Mouse (Mus musculus) neutrophil, adult 83 days (primary cell): ENCODE data around the gene Gm10644. TPM values are rescaled to one million over a fixed set of nuclear protein-coding genes. Genes with fewer than 3 reads are reported as not detected.

Source experiments
- total RNA-seq, 2 experiments: library from RNA; stranded (reverse); gene quantifications; one replicate each; pipeline ENCODE4 v1.2.4; 2023

Gm10644 gene
- under 1 TPM; 0.11 to 0.13 TPM for total RNA-seq

DNA sequence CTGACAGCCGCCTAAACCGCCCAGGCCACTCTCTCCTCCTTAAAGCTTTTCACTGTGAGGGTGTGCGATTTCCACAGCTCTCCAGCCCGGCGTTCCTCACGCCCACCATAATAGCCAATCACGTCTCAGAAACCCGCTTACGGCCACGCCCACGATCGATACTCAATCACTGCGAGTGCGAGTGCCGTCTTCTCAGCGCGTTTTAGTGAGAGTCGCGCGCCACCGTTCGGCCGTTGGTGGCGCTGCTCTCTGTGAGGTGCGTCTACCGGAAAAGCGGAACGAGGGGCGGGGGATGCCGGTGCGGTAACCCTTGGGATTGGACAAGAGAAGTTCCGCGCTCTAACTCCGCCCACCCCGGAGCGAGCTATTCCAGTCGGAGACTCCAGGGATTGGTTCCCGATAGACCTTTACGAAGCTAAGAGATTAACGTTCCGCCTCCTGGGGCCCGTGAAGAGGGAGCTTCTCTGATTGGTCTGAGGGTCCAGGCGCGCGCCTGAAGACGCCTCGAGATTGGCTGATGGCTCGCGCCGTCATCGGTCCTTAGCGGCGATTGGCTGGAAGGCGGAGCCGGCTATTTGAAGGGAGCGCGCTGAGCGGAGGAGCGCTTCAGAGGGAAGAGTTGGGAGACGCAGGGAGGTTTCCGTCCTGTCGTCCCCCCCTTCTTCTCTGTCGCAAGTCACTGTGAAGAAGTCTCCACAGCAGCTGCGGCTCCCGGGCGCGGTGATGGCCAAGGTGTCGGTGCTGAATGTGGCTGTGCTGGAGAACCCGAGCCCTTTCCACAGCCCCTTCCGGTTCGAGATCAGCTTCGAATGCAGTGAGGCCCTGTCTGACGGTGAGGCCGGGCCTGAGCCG lies at the start of gene Gm10644, which contains the start of gene Asf1b:
Gene Gm10644, minus strand, starts transcription at position 100 of the 852 bp plus-strand sequence.
Gene Asf1b, plus strand, starts transcription at position 402 of the 852 bp plus-strand sequence.

DNA sequence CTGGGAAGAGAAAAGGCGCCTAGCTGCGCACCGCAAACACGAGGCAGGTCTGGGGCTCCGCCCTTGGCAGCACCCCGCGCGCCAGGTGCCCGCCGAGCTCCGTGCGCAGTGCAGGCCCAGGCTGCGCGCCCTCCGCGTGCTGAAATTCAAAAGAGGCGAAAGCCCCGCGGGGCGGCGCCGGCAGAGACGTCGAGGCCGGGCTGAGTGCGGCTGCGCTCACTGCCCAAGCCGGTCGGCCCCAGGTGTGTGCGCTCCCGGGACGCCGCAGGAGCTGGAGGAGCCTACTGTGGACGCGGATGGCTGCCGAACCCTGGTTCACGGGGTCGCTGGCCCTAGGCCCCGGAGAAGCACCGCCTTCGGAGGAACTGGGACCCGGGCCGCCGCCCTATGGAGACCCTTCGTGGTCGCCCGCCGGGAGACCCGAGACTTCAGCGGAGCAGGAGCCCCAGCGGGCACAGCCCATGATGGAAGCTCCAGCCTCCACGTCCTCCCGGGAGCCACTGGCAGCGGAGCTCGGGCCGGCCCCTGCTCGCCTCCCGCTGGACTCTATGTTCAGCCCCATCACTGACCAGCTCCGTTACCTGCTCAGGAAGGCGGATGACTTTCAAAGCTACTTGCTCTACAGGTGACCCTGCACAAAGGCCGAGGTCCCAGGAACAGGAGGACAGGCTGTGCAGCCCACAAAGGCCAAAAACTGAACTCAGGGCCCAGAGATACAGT lies 46.4 kb upstream of the Gm10644 start, which contains the start of gene 1700067K01Rik:
Gene 1700067K01Rik, plus strand, starts transcription at position 222 of the 720 bp plus-strand sequence.

DNA sequence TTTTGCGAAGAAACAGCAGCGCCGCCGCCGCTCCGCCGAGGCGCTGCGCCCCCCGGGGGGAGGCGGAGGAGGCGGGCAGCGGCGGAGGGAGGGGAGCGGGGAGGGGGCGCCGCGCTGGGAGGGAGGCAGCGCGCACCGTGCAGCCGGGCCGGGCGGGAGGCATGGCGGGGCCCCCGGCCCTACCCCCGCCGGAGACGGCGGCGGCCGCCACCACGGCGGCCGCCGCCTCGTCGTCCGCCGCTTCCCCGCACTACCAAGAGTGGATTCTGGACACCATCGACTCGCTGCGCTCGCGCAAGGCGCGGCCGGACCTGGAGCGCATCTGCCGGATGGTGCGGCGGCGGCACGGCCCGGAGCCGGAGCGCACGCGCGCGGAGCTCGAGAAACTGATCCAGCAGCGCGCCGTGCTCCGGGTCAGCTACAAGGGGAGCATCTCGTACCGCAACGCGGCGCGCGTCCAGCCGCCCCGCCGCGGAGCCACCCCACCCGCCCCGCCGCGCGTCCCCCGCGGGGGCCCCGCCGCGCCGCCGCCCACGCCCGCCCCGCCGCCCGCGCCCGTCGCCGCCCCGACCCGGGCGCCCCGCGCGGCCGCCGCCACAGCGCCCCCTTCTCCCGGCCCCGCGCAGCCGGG lies 42.6 kb upstream of the Gm10644 start, which contains the start of gene Samd1:
Gene Samd1, plus strand, starts transcription at position 162 of the 631 bp plus-strand sequence.

DNA sequence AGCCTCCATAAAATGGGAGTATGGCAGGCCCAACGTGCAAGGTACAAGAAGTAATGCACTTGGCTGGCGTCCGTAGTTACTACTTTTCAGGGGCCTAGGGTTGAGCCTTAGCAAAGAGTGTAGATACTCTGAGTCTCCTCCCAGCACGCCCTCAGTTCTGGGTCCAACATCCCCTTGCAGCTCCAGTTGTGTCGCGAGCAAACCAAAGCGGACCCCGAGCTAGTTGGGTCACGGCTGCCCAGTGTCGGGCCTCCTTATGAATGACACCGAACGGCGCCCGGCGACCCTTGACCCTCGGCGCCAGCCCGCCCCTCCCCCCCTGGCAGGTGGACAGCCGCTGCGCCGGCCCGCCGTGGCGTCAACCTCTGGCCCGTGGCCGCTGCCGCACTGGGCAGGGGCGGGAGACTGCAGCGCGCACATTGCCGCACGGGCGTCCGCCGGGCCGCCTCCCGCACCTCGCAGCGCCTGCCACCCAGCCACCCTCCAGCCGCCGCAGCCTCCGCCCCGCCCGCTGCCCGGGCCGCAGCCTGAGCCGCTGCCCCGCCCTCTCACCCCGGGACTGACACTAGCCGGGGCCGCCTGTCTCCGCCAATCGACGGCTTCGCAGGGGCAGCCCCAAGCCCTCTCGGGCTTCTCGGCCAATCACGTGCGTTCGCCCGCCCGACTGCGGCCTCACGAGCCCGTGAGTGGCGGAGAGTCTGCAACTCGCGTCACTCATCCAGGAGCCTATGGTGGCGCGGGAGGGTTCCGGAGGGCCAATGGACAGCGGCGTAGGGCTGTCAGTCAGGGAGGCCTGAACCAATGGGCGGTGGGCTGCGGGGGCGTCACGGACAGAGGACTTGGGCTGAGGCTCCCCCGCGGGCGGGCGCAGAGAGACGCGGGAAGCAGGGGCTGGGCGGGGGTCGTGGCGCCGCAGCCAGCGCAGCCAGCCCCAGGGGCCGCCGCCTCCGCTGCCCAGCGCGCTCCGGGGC lies 17.4 kb upstream of the Gm10644 start, which contains the start of gene Prkaca:
Gene Prkaca, plus strand, starts transcription at position 844 of the 971 bp plus-strand sequence.

DNA sequence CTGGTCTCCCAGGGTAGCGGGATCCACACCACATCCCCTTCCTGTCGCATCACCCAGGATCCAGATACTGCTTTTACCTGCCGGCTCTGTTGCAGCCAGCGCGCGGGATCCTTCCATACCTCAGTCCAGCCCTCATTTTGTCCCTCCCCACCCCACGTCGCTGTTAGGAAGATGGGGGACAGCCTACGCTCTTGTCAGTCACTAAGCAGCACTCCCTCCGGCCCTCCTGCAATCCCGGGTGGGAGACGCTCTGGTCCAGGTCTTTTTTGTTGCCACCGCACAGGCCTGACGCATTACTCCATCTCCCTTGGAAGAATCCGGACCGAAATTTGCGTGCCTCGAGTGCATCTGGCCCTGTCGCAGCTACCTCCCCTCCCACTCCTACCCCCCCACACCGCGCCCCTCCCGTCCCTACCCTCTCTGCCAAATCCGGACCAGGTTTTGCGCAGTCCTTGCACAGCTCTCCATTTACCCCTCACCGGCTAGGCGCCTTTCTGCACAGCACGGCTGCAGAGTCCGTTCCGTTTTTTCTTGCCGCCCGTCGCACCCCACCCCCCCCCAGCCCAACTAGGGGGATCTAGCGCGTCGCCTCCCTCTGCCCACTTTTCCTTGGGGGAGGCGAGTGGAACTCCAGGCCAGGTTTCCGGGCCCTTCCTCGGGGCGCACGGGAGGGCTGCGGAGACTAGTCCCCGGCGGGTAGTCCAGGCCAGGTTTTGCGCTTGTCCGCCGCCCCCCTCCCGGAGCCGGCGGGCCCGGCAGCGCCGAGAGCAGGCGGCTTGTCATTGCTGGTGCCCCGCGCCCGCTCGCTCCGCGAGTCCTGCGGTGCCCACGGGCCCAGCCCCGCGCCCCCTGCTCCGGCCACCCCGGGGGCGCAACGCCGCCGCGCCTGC lies 55.4 kb downstream of the Gm10644 start, which contains the start of gene Adgrl1:
Gene Adgrl1, plus strand, starts transcription at position 743 of the 890 bp plus-strand sequence.

Other genes with a start within 250 kb of the Gm10644 start
- 10 to 100 TPM; 47.8 to 60.4 TPM for gene Ddx39, start 240.0 kb downstream of the Gm10644 start, total RNA-seq
- gene Adgre5, start 213.9 kb downstream of the Gm10644 start, total RNA-seq: 100 to 1,000 TPM; 501 to 540 TPM
- 1 to 10 TPM; 3.1 to 4.0 TPM for gene Adgrl1, start 55.1 kb downstream of the Gm10644 start, total RNA-seq
- 10 to 100 TPM; 52.1 to 60.7 TPM for gene Asf1b, start 302 bp upstream of the Gm10644 start, total RNA-seq
- gene Prkaca, start 17.8 kb upstream of the Gm10644 start, total RNA-seq: 10 to 100 TPM; 35.6 to 37.1 TPM
- gene Samd1, start 42.5 kb upstream of the Gm10644 start, total RNA-seq: 10 to 100 TPM; 46.0 to 50.1 TPM
- gene 1700067K01Rik, start 46.3 kb upstream of the Gm10644 start, total RNA-seq: under 1 TPM; 0.42 to 0.79 TPM
- not detected for gene 2210011C24Rik, start 57.0 kb upstream of the Gm10644 start, total RNA-seq
- not detected for gene Palm3, start 66.3 kb upstream of the Gm10644 start, total RNA-seq
- gene Il27ra, start 87.4 kb upstream of the Gm10644 start, total RNA-seq: 1 to 10 TPM in 1 of 2 experiments, under 1 TPM in 1; 0.86 to 1.3 TPM
- gene Rln3, start 89.8 kb upstream of the Gm10644 start, total RNA-seq: not detected
- gene Gm10643, start 109.9 kb upstream of the Gm10644 start, total RNA-seq: 1 to 10 TPM; 2.6 to 4.9 TPM
- 10 to 100 TPM; 28.2 to 32.3 TPM for gene Rfx1, start 111.6 kb upstream of the Gm10644 start, total RNA-seq
- 10 to 100 TPM; 21.7 to 22.4 TPM for gene Dcaf15, start 149.6 kb upstream of the Gm10644 start, total RNA-seq
- gene Podnl1, start 170.8 kb upstream of the Gm10644 start, total RNA-seq: under 1 TPM in 1 of 2 experiments, not detected in 1; 0.22 TPM
- gene Cc2d1a, start 192.7 kb upstream of the Gm10644 start, total RNA-seq: 10 to 100 TPM; 19.3 to 22.5 TPM
- under 1 TPM; 0.79 to 0.95 TPM for gene 4930432K21Rik, start 192.8 kb upstream of the Gm10644 start, total RNA-seq
- not detected for gene Nanos3, start 230.0 kb upstream of the Gm10644 start, total RNA-seq